Mouse (Mus musculus): ENCODE results near the gene Pdzrn3. TPM values are rescaled to one million over a fixed set of nuclear protein-coding genes. Genes with fewer than 3 reads are reported as not detected.

Gene Pdzrn3
- total and polyA plus RNA-seq, 3 experiments, result not detected

GRCm38 (mm10) chr6:101365795-101366194, 11.9 kb downstream of the Pdzrn3 start:
- no peak overlapping the region for H3K4me2 ChIP-seq (ENCODE audit: insufficient read depth, low read depth, poor library complexity, severe bottlenecking)
- H3K79me2 ChIP-seq (replicated peaks; ENCODE audit: control insufficient read depth, extremely low read depth, insufficient read depth, poor library complexity, severe bottlenecking), result no peaks in the 10 kb centered on the region
- no peak overlapping the region for H3K4me3 ChIP-seq (replicated peaks in 1 of 3; ENCODE audit: low read depth in 2 of 3, low read length in 2 of 3, poor library complexity in 1 of 3)
- H3K4me1 ChIP-seq (ENCODE audit: control insufficient read depth in 1 of 2, insufficient read depth in 2 of 2), result no peaks in the 10 kb centered on the region
- DNase-seq (ENCODE audit: extremely low read depth), result no peak
- dilution Hi-C loops (cut with MboI; ENCODE audit: extremely low pct_ligation_motif_present, extremely low pct_unique_long_range_greater_than_20kb, low sequenced_read_pairs) (no loop called here), in situ Hi-C loops (cut with MboI; ENCODE audit: low pct_ligation_motif_present, low pct_unique_long_range_greater_than_20kb, low sequenced_read_pairs) (no loop called here)
- TF ChIP-seq ZC3H11A (IDR thresholded peaks at IDR 0.05; ENCODE audit: low read depth, low read length) (no peak), NELFE (IDR thresholded peaks at IDR 0.05; ENCODE audit: low read depth, low read length) (no peak), ZMIZ1 (IDR thresholded peaks at IDR 0.05; ENCODE audit: low read depth, low read length) (no peak), MEF2A (IDR thresholded peaks at IDR 0.05; ENCODE audit: borderline replicate concordance, low read depth, low read length) (no peak), ETS1 (conservative IDR thresholded peaks at IDR 0.05; ENCODE audit: low read depth, low read length) (no peak), KAT2A (IDR thresholded peaks at IDR 0.05; ENCODE audit: insufficient replicate concordance, low read length) (no peak), JUND (conservative IDR thresholded peaks at IDR 0.05; ENCODE audit: low read depth, low read length) (no peak), PAX5 (IDR thresholded peaks at IDR 0.05; ENCODE audit: low read length) (no peak), CHD1 (IDR thresholded peaks at IDR 0.05; ENCODE audit: low read depth, low read length) (no peak), BHLHE40 (IDR thresholded peaks at IDR 0.05; ENCODE audit: low read depth, low read length) (no peak), ZNF384 (IDR thresholded peaks at IDR 0.05; ENCODE audit: low read depth, low read length) (no peak), NRF1 (IDR thresholded peaks at IDR 0.05; ENCODE audit: low read depth, low read length) (no peak), SIN3A (IDR thresholded peaks at IDR 0.05; ENCODE audit: low read length) (no peak), RCOR1 (conservative IDR thresholded peaks at IDR 0.05; ENCODE audit: low read depth, low read length) (no peak)
- no peak overlapping the region for H3K9ac ChIP-seq (ENCODE audit: insufficient read depth, low read depth)
- no peaks in the 10 kb centered on the region for H3K36me3 ChIP-seq (replicated peaks in 1 of 2; ENCODE audit: control insufficient read depth in 1 of 2, insufficient read depth in 1 of 2, low read length in 1 of 2)
- H3K27ac ChIP-seq (ENCODE audit: insufficient read depth, low read depth), result no peak overlapping the region
- H3K9me3 ChIP-seq (replicated peaks; ENCODE audit: low read length), result peaks cover 84% of the 10 kb centered on the region
- H3K27me3 ChIP-seq (replicated peaks), result no peaks in the 10 kb centered on the region

GRCm38 (mm10) chr6:101363904-101364303, 13.8 kb downstream of the Pdzrn3 start:
- Histone ChIP-seq H3K4me2 (ENCODE audit: insufficient read depth, low read depth, poor library complexity, severe bottlenecking) (no peak overlapping the region), H3K4me3 (replicated peaks in 1 of 3; ENCODE audit: low read depth in 2 of 3, low read length in 2 of 3, poor library complexity in 1 of 3) (no peak overlapping the region), H3K9ac (ENCODE audit: insufficient read depth, low read depth) (no peak overlapping the region), H3K36me3 (replicated peaks in 1 of 2; ENCODE audit: control insufficient read depth in 1 of 2, insufficient read depth in 1 of 2, low read length in 1 of 2) (no peaks in the 10 kb centered on the region), H3K9me3 (replicated peaks; ENCODE audit: low read length) (peaks cover 87% of the 10 kb centered on the region), H3K4me1 (ENCODE audit: control insufficient read depth in 1 of 2, insufficient read depth in 2 of 2) (no peaks in the 10 kb centered on the region), H3K27me3 (replicated peaks) (no peaks in the 10 kb centered on the region), H3K79me2 (replicated peaks; ENCODE audit: control insufficient read depth, extremely low read depth, insufficient read depth, poor library complexity, severe bottlenecking) (no peaks in the 10 kb centered on the region), H3K27ac (ENCODE audit: insufficient read depth, low read depth) (no peak overlapping the region)
- dilution Hi-C loops (cut with MboI; ENCODE audit: extremely low pct_ligation_motif_present, extremely low pct_unique_long_range_greater_than_20kb, low sequenced_read_pairs) (no loop called here), in situ Hi-C loops (cut with MboI; ENCODE audit: low pct_ligation_motif_present, low pct_unique_long_range_greater_than_20kb, low sequenced_read_pairs) (no loop called here)
- TF ChIP-seq ELF1 (IDR thresholded peaks at IDR 0.05; ENCODE audit: low read depth, low read length), result no peak
- no peak for TF ChIP-seq CTCF (conservative IDR thresholded peaks at IDR 0.05 in 1 of 2, IDR thresholded peaks at IDR 0.05 in 1 of 2; ENCODE audit: low read depth in 2 of 2, low read length in 2 of 2)
- TF ChIP-seq GABPA (IDR thresholded peaks at IDR 0.05; ENCODE audit: insufficient replicate concordance, low read depth, low read length), result no peak
- TF ChIP-seq SIN3A (IDR thresholded peaks at IDR 0.05; ENCODE audit: low read length), result no peak
- no peak for TF ChIP-seq RCOR1 (conservative IDR thresholded peaks at IDR 0.05; ENCODE audit: low read depth, low read length)
- TF ChIP-seq MAX (IDR thresholded peaks at IDR 0.05; ENCODE audit: low read length), result no peak
- TF ChIP-seq ZNF384 (IDR thresholded peaks at IDR 0.05; ENCODE audit: low read depth, low read length), result no peak
- TF ChIP-seq CHD1 (IDR thresholded peaks at IDR 0.05; ENCODE audit: low read depth, low read length), result no peak
- TF ChIP-seq SMC3 (IDR thresholded peaks at IDR 0.05; ENCODE audit: low read depth, low read length), result no peak
- TF ChIP-seq IRF4 (IDR thresholded peaks at IDR 0.05; ENCODE audit: low read depth, low read length), result no peak
- TF ChIP-seq MAZ (IDR thresholded peaks at IDR 0.05; ENCODE audit: low read depth, low read length), result no peak
- DNase-seq (ENCODE audit: extremely low read depth), result no peak
